Mouse (Mus musculus): Measurements from ENCODE around the gene Olfr1206.

Gene Olfr1206

GRCm38 (mm10) chr2:88862931-88863330, at the start of gene Olfr1206:
Gene Olfr1206, plus strand, starts transcription at chr2:88863231.
- DNase-seq (ENCODE audit: low spot score): no peak

DNA sequence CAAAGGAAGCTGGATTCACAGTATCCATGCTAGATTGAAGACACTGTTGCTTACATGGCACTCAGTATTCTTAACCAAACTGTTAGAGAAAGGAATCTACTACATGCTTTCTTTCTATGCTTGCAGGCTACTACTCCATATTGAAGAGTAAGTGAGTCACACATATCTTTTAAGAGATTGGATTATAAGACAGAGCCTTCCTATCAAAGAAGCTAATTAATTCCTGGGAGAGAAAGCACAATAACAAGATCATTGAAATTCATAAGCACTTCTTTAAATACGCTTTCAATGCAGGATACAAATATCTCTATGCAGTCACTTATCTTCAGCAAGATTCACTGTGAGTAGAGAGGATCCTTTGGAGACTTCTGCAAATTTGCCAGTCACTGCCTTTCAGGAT, 48.8 kb upstream of the Olfr1206 start, which contains the start of gene Olfr1202:
Gene Olfr1202 (plus strand): TSS at position 301 of the 400 bp plus-strand sequence.
- no peak for DNase-seq (ENCODE audit: low spot score)

- DNase-seq (ENCODE audit: low spot score): no peak
These were observed 33.6 kb upstream of the Olfr1206 start, which contains the start of gene Olfr1205 for GRCm38 (mm10) chr2:88829437-88829836. Gene Olfr1205, plus strand, starts transcription at chr2:88829737.

DNA sequence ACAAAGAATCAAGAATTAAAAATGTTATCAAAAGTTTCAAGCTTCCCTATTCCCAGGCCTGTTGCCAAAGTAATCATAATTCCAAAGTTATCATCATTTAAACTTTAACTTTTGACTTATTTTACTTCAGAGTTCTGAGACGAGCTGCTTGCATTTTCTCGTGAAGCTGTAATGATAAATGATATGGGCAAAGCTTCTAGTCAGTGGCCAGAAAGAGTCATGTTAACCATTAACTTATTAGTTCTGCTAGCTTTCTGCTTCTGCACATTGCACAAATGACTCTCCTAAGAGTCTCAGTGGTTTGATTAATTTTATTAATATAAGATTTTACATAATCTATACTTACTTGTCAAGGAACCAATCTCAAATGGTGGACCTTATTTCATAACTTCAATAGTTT, 24.6 kb upstream of the Olfr1206 start:
- no peak for DNase-seq (ENCODE audit: low spot score)

DNA sequence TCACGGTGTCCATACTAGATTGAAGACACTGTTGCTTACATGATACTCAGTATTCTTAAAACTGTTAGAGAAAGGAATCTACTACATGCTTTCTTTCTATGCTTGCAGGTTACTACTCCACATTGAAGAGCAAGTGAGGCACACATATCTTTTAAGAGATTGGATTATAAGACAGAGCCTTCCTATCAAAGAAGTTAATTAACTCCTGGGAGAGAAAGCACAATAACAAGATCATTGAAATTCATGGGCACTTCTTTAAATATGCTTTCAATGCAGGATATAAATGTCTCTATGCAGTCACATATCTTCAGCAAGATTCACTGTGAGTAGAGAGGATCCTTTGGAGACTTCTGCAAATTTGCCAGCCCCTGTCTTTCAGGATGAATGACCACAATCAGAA, 14.0 kb upstream of the Olfr1206 start, which contains the start of gene Olfr1204:
Gene Olfr1204 (plus strand): TSS at position 301 of the 400 bp plus-strand sequence.
- no peak for DNase-seq (ENCODE audit: low spot score)

GRCm38 (mm10) chr2:88902211-88902610, 39.2 kb downstream of the Olfr1206 start, which contains the start of gene Olfr1208:
Gene Olfr1208, minus strand, starts transcription at chr2:88902311.
- no peak for DNase-seq (ENCODE audit: low spot score)

DNA sequence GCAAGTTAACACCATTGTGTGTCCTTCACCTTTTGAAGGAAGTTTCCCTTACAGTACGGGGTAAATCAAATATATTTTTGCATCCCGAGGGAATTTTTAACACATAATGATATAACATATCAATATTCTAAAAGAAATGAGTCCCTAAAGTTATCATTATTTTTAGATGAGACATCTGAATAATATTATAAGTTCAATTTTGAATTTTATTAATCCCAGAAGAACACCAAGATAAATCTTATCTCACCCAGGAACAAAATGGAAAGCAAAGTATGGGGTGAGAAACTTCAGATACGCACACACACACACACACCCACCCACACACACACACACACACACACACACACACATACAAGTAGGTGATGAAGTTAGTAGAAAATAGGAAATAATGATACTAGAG, 52.0 kb downstream of the Olfr1206 start, which contains the start of gene Olfr1209:
Gene Olfr1209 (minus strand): TSS at position 101 of the 400 bp plus-strand sequence.
- no peak for DNase-seq (ENCODE audit: low spot score)

All from urinary bladder, postnatal 10 days (tissue).